Mouse (Mus musculus): ENCODE data around the gene H2-Q2. TPM values are rescaled to one million over a fixed set of nuclear protein-coding genes. Genes with fewer than 3 reads are reported as not detected.

The H2-Q2 gene
- polyA plus RNA-seq (2015; fragmentation: Illumina TruSeq; extraction: RNeasy Lipid Tissue Mini Kit (QIAGEN cat#74804); ENCODE audit: low read depth, low replicate concordance), result 2.0 TPM

GRCm38 (mm10) chr17:35342071-35342671 lies at the start of gene H2-Q2:
Gene H2-Q2 (plus strand): TSS chr17:35342242.

DNA sequence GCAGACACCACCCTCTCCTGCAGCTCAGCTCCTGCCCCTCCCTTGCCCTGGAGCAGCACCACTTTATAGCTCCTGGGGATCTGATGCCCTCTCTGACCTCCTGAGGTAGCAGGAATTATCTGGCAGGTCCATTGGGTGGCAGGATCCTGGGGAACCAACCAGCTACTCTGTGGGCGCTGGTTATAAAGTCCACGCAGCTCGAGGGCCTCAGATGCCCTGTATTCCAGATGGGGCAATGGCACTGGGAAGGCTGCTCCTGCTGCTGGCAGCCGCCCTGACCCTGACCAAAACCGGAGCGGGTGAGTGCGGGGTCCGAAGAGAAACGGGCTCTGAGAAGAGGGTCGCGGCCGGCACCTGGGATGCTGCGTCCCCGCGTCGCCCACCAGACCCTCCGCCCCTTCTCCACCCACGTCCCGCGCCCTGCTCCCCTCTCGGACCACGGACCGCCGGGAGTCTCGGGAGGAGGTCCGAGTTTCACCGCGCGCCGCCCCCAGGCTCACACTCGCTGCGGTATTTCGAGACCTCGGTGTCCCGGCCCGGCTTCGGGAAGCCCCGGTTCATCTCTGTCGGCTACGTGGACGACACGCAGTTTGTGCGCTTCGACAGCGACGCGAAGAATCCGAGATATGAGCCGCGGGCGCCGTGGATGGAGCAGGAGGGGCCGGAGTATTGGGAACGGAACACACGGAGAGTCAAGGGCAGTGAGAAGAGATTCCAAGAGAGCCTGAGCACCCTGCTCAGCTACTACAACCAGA lies 21.5 kb upstream of the H2-Q2 start, which contains the start of gene H2-Q1:
Gene H2-Q1, plus strand, starts transcription at position 79 of the 755 bp plus-strand sequence.

DNA sequence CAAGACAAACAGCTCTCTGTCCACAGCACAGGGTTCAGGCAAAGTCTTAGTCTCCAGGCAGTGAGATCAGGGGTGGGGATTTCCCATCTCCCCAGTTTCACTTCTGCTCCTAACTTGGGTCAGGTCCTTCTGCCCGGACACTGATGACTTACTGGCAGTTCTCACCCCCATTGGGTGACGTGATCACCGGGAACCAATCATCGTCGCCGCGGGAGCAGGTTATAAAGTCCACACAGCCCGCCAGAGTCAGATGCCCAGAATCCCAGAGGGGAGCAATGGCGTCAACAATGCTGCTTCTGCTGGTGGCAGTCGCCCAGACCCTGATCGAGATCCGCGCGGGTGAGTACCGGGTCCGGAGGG lies 37.3 kb downstream of the H2-Q2 start, which contains the start of gene H2-Q4:
Gene H2-Q4, plus strand, starts transcription at position 249 of the 360 bp plus-strand sequence.

Other genes starting within 250 kb of the H2-Q2 start
- gene Ly6g5c, start 234.0 kb upstream of the H2-Q2 start, polyA plus RNA-seq (2015; fragmentation: Illumina TruSeq; extraction: RNeasy Lipid Tissue Mini Kit (QIAGEN cat#74804); ENCODE audit: low read depth, low replicate concordance), result not detected
- not detected for gene Ly6g5b, start 226.8 kb upstream of the H2-Q2 start, polyA plus RNA-seq (2015; fragmentation: Illumina TruSeq; extraction: RNeasy Lipid Tissue Mini Kit (QIAGEN cat#74804); ENCODE audit: low read depth, low replicate concordance)
- 24.9 TPM for gene Gpank1, start 220.8 kb upstream of the H2-Q2 start, polyA plus RNA-seq (2015; fragmentation: Illumina TruSeq; extraction: RNeasy Lipid Tissue Mini Kit (QIAGEN cat#74804); ENCODE audit: low read depth, low replicate concordance)
- gene Csnk2b, start 220.2 kb upstream of the H2-Q2 start, polyA plus RNA-seq (2015; fragmentation: Illumina TruSeq; extraction: RNeasy Lipid Tissue Mini Kit (QIAGEN cat#74804); ENCODE audit: low read depth, low replicate concordance), result 221 TPM
- 18.0 TPM for gene D17H6S53E, start 215.9 kb upstream of the H2-Q2 start, polyA plus RNA-seq (2015; fragmentation: Illumina TruSeq; extraction: RNeasy Lipid Tissue Mini Kit (QIAGEN cat#74804); ENCODE audit: low read depth, low replicate concordance)
- not detected for gene Apom, start 210.2 kb upstream of the H2-Q2 start, polyA plus RNA-seq (2015; fragmentation: Illumina TruSeq; extraction: RNeasy Lipid Tissue Mini Kit (QIAGEN cat#74804); ENCODE audit: low read depth, low replicate concordance)
- gene Bag6, start 207.1 kb upstream of the H2-Q2 start, polyA plus RNA-seq (2015; fragmentation: Illumina TruSeq; extraction: RNeasy Lipid Tissue Mini Kit (QIAGEN cat#74804); ENCODE audit: low read depth, low replicate concordance), result 159 TPM
- 185 TPM for gene Prrc2a, start 177.3 kb upstream of the H2-Q2 start, polyA plus RNA-seq (2015; fragmentation: Illumina TruSeq; extraction: RNeasy Lipid Tissue Mini Kit (QIAGEN cat#74804); ENCODE audit: low read depth, low replicate concordance)
- gene Aif1, start 166.2 kb upstream of the H2-Q2 start, polyA plus RNA-seq (2015; fragmentation: Illumina TruSeq; extraction: RNeasy Lipid Tissue Mini Kit (QIAGEN cat#74804); ENCODE audit: low read depth, low replicate concordance), result 19.0 TPM
- gene Lst1, start 153.8 kb upstream of the H2-Q2 start, polyA plus RNA-seq (2015; fragmentation: Illumina TruSeq; extraction: RNeasy Lipid Tissue Mini Kit (QIAGEN cat#74804); ENCODE audit: low read depth, low replicate concordance), result 9.3 TPM
- gene Ltb, start 147.8 kb upstream of the H2-Q2 start, polyA plus RNA-seq (2015; fragmentation: Illumina TruSeq; extraction: RNeasy Lipid Tissue Mini Kit (QIAGEN cat#74804); ENCODE audit: low read depth, low replicate concordance), result 0.55 TPM
- not detected for gene Tnf, start 140.2 kb upstream of the H2-Q2 start, polyA plus RNA-seq (2015; fragmentation: Illumina TruSeq; extraction: RNeasy Lipid Tissue Mini Kit (QIAGEN cat#74804); ENCODE audit: low read depth, low replicate concordance)
- gene Lta, start 136.9 kb upstream of the H2-Q2 start, polyA plus RNA-seq (2015; fragmentation: Illumina TruSeq; extraction: RNeasy Lipid Tissue Mini Kit (QIAGEN cat#74804); ENCODE audit: low read depth, low replicate concordance), result not detected
- not detected for gene Gm16181, start 121.4 kb upstream of the H2-Q2 start, polyA plus RNA-seq (2015; fragmentation: Illumina TruSeq; extraction: RNeasy Lipid Tissue Mini Kit (QIAGEN cat#74804); ENCODE audit: low read depth, low replicate concordance)
- gene Atp6v1g2, start 108.6 kb upstream of the H2-Q2 start, polyA plus RNA-seq (2015; fragmentation: Illumina TruSeq; extraction: RNeasy Lipid Tissue Mini Kit (QIAGEN cat#74804); ENCODE audit: low read depth, low replicate concordance), result 711 TPM
- 11.4 TPM for gene Nfkbil1, start 106.5 kb upstream of the H2-Q2 start, polyA plus RNA-seq (2015; fragmentation: Illumina TruSeq; extraction: RNeasy Lipid Tissue Mini Kit (QIAGEN cat#74804); ENCODE audit: low read depth, low replicate concordance)
- gene Ddx39b, start 100.5 kb upstream of the H2-Q2 start, polyA plus RNA-seq (2015; fragmentation: Illumina TruSeq; extraction: RNeasy Lipid Tissue Mini Kit (QIAGEN cat#74804); ENCODE audit: low read depth, low replicate concordance), result 206 TPM
- 50.0 TPM for gene H2-D1, start 79.5 kb upstream of the H2-Q2 start, polyA plus RNA-seq (2015; fragmentation: Illumina TruSeq; extraction: RNeasy Lipid Tissue Mini Kit (QIAGEN cat#74804); ENCODE audit: low read depth, low replicate concordance)
- gene H2-Q1, start 21.8 kb upstream of the H2-Q2 start, polyA plus RNA-seq (2015; fragmentation: Illumina TruSeq; extraction: RNeasy Lipid Tissue Mini Kit (QIAGEN cat#74804); ENCODE audit: low read depth, low replicate concordance), result 0.45 TPM
- 4.1 TPM for gene H2-Q4, start 37.4 kb downstream of the H2-Q2 start, polyA plus RNA-seq (2015; fragmentation: Illumina TruSeq; extraction: RNeasy Lipid Tissue Mini Kit (QIAGEN cat#74804); ENCODE audit: low read depth, low replicate concordance)
- gene H2-Q6, start 82.6 kb downstream of the H2-Q2 start, polyA plus RNA-seq (2015; fragmentation: Illumina TruSeq; extraction: RNeasy Lipid Tissue Mini Kit (QIAGEN cat#74804); ENCODE audit: low read depth, low replicate concordance), result 0.34 TPM
- gene H2-Q7, start 96.9 kb downstream of the H2-Q2 start, polyA plus RNA-seq (2015; fragmentation: Illumina TruSeq; extraction: RNeasy Lipid Tissue Mini Kit (QIAGEN cat#74804); ENCODE audit: low read depth, low replicate concordance), result 0.61 TPM
- gene H2-Q10, start 127.8 kb downstream of the H2-Q2 start, polyA plus RNA-seq (2015; fragmentation: Illumina TruSeq; extraction: RNeasy Lipid Tissue Mini Kit (QIAGEN cat#74804); ENCODE audit: low read depth, low replicate concordance), result not detected
- not detected for gene Pou5f1, start 163.8 kb downstream of the H2-Q2 start, polyA plus RNA-seq (2015; fragmentation: Illumina TruSeq; extraction: RNeasy Lipid Tissue Mini Kit (QIAGEN cat#74804); ENCODE audit: low read depth, low replicate concordance)
- 7.8 TPM for gene Tcf19, start 174.6 kb downstream of the H2-Q2 start, polyA plus RNA-seq (2015; fragmentation: Illumina TruSeq; extraction: RNeasy Lipid Tissue Mini Kit (QIAGEN cat#74804); ENCODE audit: low read depth, low replicate concordance)
- gene Cchcr1, start 174.9 kb downstream of the H2-Q2 start, polyA plus RNA-seq (2015; fragmentation: Illumina TruSeq; extraction: RNeasy Lipid Tissue Mini Kit (QIAGEN cat#74804); ENCODE audit: low read depth, low replicate concordance), result 4.6 TPM
- 0.61 TPM for gene Psors1c2, start 191.0 kb downstream of the H2-Q2 start, polyA plus RNA-seq (2015; fragmentation: Illumina TruSeq; extraction: RNeasy Lipid Tissue Mini Kit (QIAGEN cat#74804); ENCODE audit: low read depth, low replicate concordance)
- gene Cdsn, start 209.9 kb downstream of the H2-Q2 start, polyA plus RNA-seq (2015; fragmentation: Illumina TruSeq; extraction: RNeasy Lipid Tissue Mini Kit (QIAGEN cat#74804); ENCODE audit: low read depth, low replicate concordance), result 1.4 TPM
- gene 2300002M23Rik, start 225.2 kb downstream of the H2-Q2 start, polyA plus RNA-seq (2015; fragmentation: Illumina TruSeq; extraction: RNeasy Lipid Tissue Mini Kit (QIAGEN cat#74804); ENCODE audit: low read depth, low replicate concordance), result not detected

All from brain, adult 10 weeks (tissue).